Mouse (Mus musculus): Measurements from ENCODE around the gene Mob3b. TPM values are rescaled to one million over a fixed set of nuclear protein-coding genes. Genes with fewer than 3 reads are reported as not detected.

The Mob3b gene
- 2.7 and 3.4 TPM in 2 replicates for polyA plus RNA-seq (2014; fragmentation: Nextera tagmentation; extraction: Ambion mirVana)

GRCm38 (mm10) chr4:35156751-35157611 lies at the start of gene Mob3b:
TSS of gene Mob3b (minus strand) at chr4:35157484.
- Histone ChIP-seq H3K27me3 (ENCODE audit: control insufficient read depth, insufficient read depth, low read length) (no peaks in the 10 kb centered on the region; the same call in 1 of the 2 replicates), H3K4me2 (peak within 1 kb of the TSS; percentile 94), H3K9ac (ENCODE audit: low read depth, low read length) (peak within 1 kb of the TSS; percentile 76), H3K4me3 (ENCODE audit: low read depth, low read length) (peak within 1 kb of the TSS; percentile 63), H3K27ac (ENCODE audit: low read depth, low read length) (no peak within 1 kb of the TSS), H3K36me3 (ENCODE audit: control insufficient read depth, insufficient read depth, low read length) (no peaks in the 10 kb centered on the region), H3K9me3 (replicated peaks; ENCODE audit: control insufficient read depth, low read length) (no peaks in the 10 kb centered on the region), H3K4me1 (ENCODE audit: control insufficient read depth, insufficient read depth, low read length) (no peaks in the 10 kb centered on the region)
- ATAC-seq (replicated peaks; ENCODE audit: insufficient number of reproducible peaks, low FRiP score, low TSS enrichment) = peak; percentile 67
- WGBS (ENCODE audit: insufficient replicate concordance) = under 1% methylated on average over 50 of the region's 50 CpGs

- Histone ChIP-seq H3K36me3 (ENCODE audit: control insufficient read depth, insufficient read depth, low read length) (0 out of 2 replicates have a peak, but pooled peaks cover 3% of the 10 kb centered on the region), H3K4me2 (no peak overlapping the region), H3K27me3 (ENCODE audit: control insufficient read depth, insufficient read depth, low read length) (no peaks in the 10 kb centered on the region), H3K4me1 (ENCODE audit: control insufficient read depth, insufficient read depth, low read length) (no peaks in the 10 kb centered on the region), H3K27ac (ENCODE audit: low read depth, low read length) (no peak overlapping the region), H3K9me3 (replicated peaks; ENCODE audit: control insufficient read depth, low read length) (no peaks in the 10 kb centered on the region), H3K9ac (ENCODE audit: low read depth, low read length) (no peak overlapping the region), H3K4me3 (ENCODE audit: low read depth, low read length) (no peak overlapping the region)
- ATAC-seq (replicated peaks; ENCODE audit: insufficient number of reproducible peaks, low FRiP score, low TSS enrichment) = no peak
- 61% methylated on average over 7 of the region's 7 CpGs for whole genome bisulfite sequencing (ENCODE audit: insufficient replicate concordance)
These were observed 47.4 kb upstream of the Mob3b start for GRCm38 (mm10) chr4:35204659-35205058.

DNA sequence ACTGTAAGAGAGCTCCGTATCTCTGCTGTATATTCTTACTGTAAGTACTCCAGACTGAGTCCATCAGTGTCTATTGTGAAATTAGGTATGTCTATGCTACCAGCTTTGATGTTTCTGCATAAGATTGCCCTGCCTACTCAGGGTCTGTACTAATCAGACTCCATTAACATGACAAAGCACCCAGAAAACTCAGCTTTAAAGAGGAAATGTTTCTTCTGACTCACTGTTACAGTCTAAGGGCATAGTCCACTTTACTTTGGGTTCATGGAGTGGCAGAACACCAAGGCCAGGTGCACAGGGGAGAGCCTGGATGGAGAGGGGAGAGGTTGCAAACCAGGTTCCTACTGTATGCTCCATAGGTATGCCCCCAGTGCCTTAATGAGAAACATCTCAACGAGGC lies 46.4 kb upstream of the Mob3b start:
- Histone ChIP-seq H3K4me3 (ENCODE audit: low read depth, low read length) (no peak overlapping the region), H3K27me3 (ENCODE audit: control insufficient read depth, insufficient read depth, low read length) (no peaks in the 10 kb centered on the region), H3K4me1 (ENCODE audit: control insufficient read depth, insufficient read depth, low read length) (no peaks in the 10 kb centered on the region), H3K36me3 (ENCODE audit: control insufficient read depth, insufficient read depth, low read length) (0 out of 2 replicates have a peak, but pooled peaks cover 3% of the 10 kb centered on the region), H3K27ac (ENCODE audit: low read depth, low read length) (no peak overlapping the region), H3K9me3 (replicated peaks; ENCODE audit: control insufficient read depth, low read length) (no peaks in the 10 kb centered on the region), H3K4me2 (no peak overlapping the region), H3K9ac (ENCODE audit: low read depth, low read length) (no peak overlapping the region)
- 91% methylated on average over 2 of the region's 2 CpGs for WGBS (ENCODE audit: insufficient replicate concordance)
- ATAC-seq (replicated peaks; ENCODE audit: insufficient number of reproducible peaks, low FRiP score, low TSS enrichment) = no peak

GRCm38 (mm10) chr4:35201700-35202099 lies 44.4 kb upstream of the Mob3b start:
- Histone ChIP-seq H3K4me2 (no peak overlapping the region), H3K9me3 (replicated peaks; ENCODE audit: control insufficient read depth, low read length) (no peaks in the 10 kb centered on the region), H3K27ac (ENCODE audit: low read depth, low read length) (no peak overlapping the region), H3K9ac (ENCODE audit: low read depth, low read length) (no peak overlapping the region), H3K4me1 (ENCODE audit: control insufficient read depth, insufficient read depth, low read length) (no peaks in the 10 kb centered on the region), H3K36me3 (ENCODE audit: control insufficient read depth, insufficient read depth, low read length) (0 out of 2 replicates have a peak, but pooled peaks cover 3% of the 10 kb centered on the region), H3K4me3 (ENCODE audit: low read depth, low read length) (no peak overlapping the region), H3K27me3 (ENCODE audit: control insufficient read depth, insufficient read depth, low read length) (no peaks in the 10 kb centered on the region)
- ATAC-seq (replicated peaks; ENCODE audit: insufficient number of reproducible peaks, low FRiP score, low TSS enrichment) = no peak
- 70% methylated on average over 5 of the region's 5 CpGs for WGBS (ENCODE audit: insufficient replicate concordance)

DNA sequence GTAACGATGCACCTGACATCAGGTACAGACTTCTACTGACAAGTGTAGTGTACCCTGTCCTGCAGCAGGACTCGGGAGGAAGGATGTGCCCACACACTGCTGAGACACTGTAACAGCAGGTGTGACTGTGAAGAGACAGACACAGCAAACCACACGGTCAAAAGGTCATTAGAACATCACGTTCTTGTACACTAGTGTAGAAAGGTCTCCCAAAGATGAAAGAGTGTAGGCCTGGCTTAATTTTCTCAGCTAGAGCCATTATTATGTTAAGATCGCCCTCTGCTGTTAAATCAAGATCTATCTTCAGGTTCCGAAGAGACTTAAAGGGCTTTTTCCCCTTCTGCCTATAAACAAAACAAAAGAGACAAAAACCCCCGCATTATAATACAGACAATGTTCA lies 35.4 kb upstream of the Mob3b start:
- WGBS (ENCODE audit: insufficient replicate concordance) = 45% methylated on average over 7 of the region's 7 CpGs
- Histone ChIP-seq H3K9ac (ENCODE audit: low read depth, low read length) (no peak overlapping the region), H3K27ac (ENCODE audit: low read depth, low read length) (no peak overlapping the region), H3K4me3 (ENCODE audit: low read depth, low read length) (no peak overlapping the region), H3K27me3 (ENCODE audit: control insufficient read depth, insufficient read depth, low read length) (no peaks in the 10 kb centered on the region), H3K4me2 (no peak overlapping the region), H3K4me1 (ENCODE audit: control insufficient read depth, insufficient read depth, low read length) (peaks cover 13% of the 10 kb centered on the region), H3K9me3 (replicated peaks; ENCODE audit: control insufficient read depth, low read length) (no peaks in the 10 kb centered on the region), H3K36me3 (ENCODE audit: control insufficient read depth, insufficient read depth, low read length) (no peaks in the 10 kb centered on the region)
- no peak for ATAC-seq (replicated peaks; ENCODE audit: insufficient number of reproducible peaks, low FRiP score, low TSS enrichment)

DNA sequence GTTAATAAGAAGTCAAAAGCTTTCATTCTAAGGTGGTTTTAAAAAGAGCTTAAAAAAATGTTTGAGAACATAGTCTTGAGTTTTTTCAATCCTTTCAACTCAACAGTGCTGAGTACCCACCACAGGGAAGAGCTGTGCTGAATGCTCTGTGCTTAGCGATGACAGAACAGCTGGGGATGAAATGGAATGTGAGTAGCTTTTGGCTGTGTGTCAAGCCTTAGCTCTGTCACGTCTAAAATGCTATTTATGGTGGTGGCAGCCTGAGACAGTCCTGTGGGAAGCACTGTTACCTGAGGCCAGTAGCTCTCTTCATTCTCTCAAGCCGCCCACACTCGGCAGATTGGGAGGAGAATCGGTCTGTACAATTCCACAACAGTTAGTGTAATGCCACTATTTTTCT lies 32.5 kb upstream of the Mob3b start:
- WGBS (ENCODE audit: insufficient replicate concordance) = 64% methylated on average over 5 of the region's 5 CpGs
- peaks cover 13% of the 10 kb centered on the region for H3K4me1 ChIP-seq (ENCODE audit: control insufficient read depth, insufficient read depth, low read length)
- no peak overlapping the region for H3K9ac ChIP-seq (ENCODE audit: low read depth, low read length)
- no peak overlapping the region for H3K4me3 ChIP-seq (ENCODE audit: low read depth, low read length)
- H3K27me3 ChIP-seq (ENCODE audit: control insufficient read depth, insufficient read depth, low read length) = no peaks in the 10 kb centered on the region
- no peaks in the 10 kb centered on the region for H3K36me3 ChIP-seq (ENCODE audit: control insufficient read depth, insufficient read depth, low read length)
- peak overlapping the region; percentile 17; the same call in 1 of the 2 replicates for H3K27ac ChIP-seq (ENCODE audit: low read depth, low read length)
- H3K4me2 ChIP-seq = no peak overlapping the region
- ATAC-seq (replicated peaks; ENCODE audit: insufficient number of reproducible peaks, low FRiP score, low TSS enrichment) = 0 out of 2 replicates have a peak, but pooled peaks have one; percentile 35
- no peaks in the 10 kb centered on the region for H3K9me3 ChIP-seq (replicated peaks; ENCODE audit: control insufficient read depth, low read length)

DNA sequence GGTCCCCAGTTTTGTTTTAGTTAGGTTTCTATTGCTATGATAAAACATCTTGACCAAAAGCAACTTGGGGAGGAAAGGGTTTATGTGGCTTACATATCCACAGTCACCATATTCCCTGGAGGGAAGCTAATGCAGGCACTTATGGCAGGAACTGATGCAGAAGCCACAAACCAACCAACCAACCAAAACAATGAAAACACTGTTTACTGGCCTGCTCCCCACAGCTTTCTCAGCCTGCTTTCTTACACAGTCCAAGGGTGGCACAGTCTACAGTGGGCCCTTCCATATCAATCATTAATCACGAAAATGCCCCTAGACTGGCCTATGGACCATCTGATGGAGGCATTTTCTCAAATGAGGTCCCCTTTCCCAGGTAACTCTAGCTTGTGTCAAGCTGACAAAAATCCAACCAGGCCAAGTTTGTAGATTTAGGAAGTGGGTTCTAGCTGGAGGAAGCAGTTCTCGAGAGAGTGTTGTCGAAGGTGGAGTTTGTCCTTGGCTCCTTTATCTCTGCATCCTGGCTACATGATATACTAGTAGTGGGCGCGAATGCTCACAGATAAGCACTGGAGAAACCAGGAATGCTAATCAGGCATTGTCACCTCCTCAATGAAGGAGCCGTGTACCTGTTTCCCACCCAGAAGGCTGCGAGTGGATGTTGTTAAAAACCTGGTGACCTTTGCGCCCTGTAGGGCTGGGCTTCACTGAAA lies 30.5 kb upstream of the Mob3b start:
- no peak overlapping the region for H3K4me2 ChIP-seq
- no peak overlapping the region for H3K27ac ChIP-seq (ENCODE audit: low read depth, low read length)
- WGBS (ENCODE audit: insufficient replicate concordance) = 65% methylated on average over 8 of the region's 8 CpGs
- H3K27me3 ChIP-seq (ENCODE audit: control insufficient read depth, insufficient read depth, low read length) = no peaks in the 10 kb centered on the region
- no peaks in the 10 kb centered on the region for H3K36me3 ChIP-seq (ENCODE audit: control insufficient read depth, insufficient read depth, low read length)
- ATAC-seq (replicated peaks; ENCODE audit: insufficient number of reproducible peaks, low FRiP score, low TSS enrichment) = no peak
- H3K9ac ChIP-seq (ENCODE audit: low read depth, low read length) = no peak overlapping the region
- no peak overlapping the region for H3K4me3 ChIP-seq (ENCODE audit: low read depth, low read length)
- H3K4me1 ChIP-seq (ENCODE audit: control insufficient read depth, insufficient read depth, low read length) = peaks cover 13% of the 10 kb centered on the region
- H3K9me3 ChIP-seq (replicated peaks; ENCODE audit: control insufficient read depth, low read length) = no peaks in the 10 kb centered on the region

DNA sequence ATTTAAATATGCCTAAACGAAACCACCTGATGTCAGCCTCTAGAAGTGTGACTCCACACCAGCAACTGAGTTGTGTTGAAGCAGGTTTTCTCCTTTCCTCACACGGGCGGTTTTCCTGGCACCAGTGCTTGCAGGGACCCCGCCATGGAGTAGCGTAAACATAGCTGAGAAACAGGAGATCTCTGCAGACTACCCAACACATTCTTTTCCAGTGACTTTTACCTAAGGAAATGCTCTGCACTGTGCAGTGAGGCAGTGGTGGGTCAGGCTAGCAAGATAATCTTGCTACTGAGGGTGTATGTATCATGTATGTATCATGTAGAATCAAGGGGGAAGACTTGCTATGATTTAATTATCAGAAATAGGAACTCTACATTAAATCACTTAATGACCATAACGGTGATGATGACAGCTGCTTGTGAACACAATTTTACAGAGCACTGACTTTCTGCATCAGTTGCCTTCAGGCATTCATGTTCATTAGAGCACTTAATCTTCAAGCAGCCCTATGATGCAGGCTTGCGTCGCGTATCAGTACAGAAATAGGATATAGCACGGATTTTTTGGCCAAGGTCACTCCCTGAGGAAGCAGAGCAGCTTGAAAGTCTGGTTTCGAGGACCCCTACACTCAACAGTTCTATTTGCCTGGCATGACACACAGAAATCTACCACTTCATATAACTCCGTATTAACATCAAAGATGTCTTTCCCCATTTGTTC lies 20.8 kb upstream of the Mob3b start:
- Histone ChIP-seq H3K27ac (ENCODE audit: low read depth, low read length) (no peak overlapping the region), H3K4me3 (ENCODE audit: low read depth, low read length) (no peak overlapping the region), H3K9ac (ENCODE audit: low read depth, low read length) (no peak overlapping the region), H3K27me3 (ENCODE audit: control insufficient read depth, insufficient read depth, low read length) (no peaks in the 10 kb centered on the region), H3K36me3 (ENCODE audit: control insufficient read depth, insufficient read depth, low read length) (no peaks in the 10 kb centered on the region), H3K9me3 (replicated peaks; ENCODE audit: control insufficient read depth, low read length) (no peaks in the 10 kb centered on the region), H3K4me1 (ENCODE audit: control insufficient read depth, insufficient read depth, low read length) (no peaks in the 10 kb centered on the region; the same call in 1 of the 2 replicates), H3K4me2 (no peak overlapping the region)
- 79% methylated on average over 12 of the region's 12 CpGs for WGBS (ENCODE audit: insufficient replicate concordance)
- no peak for ATAC-seq (replicated peaks; ENCODE audit: insufficient number of reproducible peaks, low FRiP score, low TSS enrichment)
